Mouse (Mus musculus) thymus, adult 2 months (tissue): Measurements from ENCODE around the gene Slc10a4.

Experiments used
- CTCF ChIP-seq: fragments of 200-500 bp; IDR thresholded peaks from 2 replicates; pipeline ENCODE4 v1.5.1; 2012; ENCODE audit warnings: mild to moderate bottlenecking, control low read depth, low read length, moderate library complexity, borderline replicate concordance; ENCODE audit not compliant: control insufficient read depth, poor library complexity, insufficient read depth; ENCODE audit errors: extremely low read depth
- POLR2A ChIP-seq: fragments of 200-500 bp; IDR thresholded peaks from 2 replicates; pipeline ENCODE4 v1.6.1; 2012; ENCODE audit warnings: mild to moderate bottlenecking, low read length, control low read depth, moderate library complexity; ENCODE audit not compliant: control insufficient read depth, poor library complexity, insufficient read depth; ENCODE audit errors: extremely low read depth

GRCm38 (mm10) chr5:73056937-73057336, 50.3 kb downstream of the Slc10a4 start:
- TF ChIP-seq CTCF, result no peak
- no peak for TF ChIP-seq POLR2A
